ENCODE assay signal across 10 mouse cellular contexts in the genomic region with DNA sequence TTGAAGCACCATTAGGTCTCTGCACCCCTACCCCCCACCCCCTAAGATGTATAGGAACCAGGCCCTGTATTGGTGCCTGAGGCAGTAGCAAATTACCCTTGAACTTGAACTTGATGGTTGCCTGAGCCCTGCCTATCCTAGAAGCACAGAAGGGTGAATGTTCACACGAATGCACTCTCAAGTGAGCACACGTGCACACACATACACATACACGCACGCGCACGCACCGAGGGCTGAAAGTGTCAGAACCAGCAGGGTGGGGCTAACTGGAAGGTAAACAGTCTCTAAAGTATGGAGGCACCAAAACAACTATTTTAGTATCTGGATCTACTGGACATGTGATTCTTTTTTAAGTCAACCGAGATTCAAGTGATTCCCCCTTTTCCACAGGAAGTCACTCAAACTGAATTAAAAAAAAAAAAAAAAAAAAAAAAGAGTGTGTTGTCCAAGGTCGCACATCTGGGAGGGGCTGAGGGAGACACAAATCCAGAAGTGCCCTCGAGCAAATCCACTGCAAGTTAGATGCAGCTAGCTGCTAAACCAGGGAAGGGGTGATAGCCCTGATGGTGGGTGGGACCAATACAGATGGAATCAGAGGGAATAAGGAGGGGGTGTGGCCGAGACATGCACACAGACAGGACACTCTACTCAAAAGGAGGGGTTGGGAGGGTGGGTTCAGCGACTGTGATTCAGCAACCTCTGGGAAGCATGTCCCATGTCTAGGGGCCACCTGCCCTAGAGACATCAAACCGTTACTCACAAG.
DNase-seq lines count a peak whose midpoint lies in the region; ATAC-seq lines count a peak whose summit lies in the region.
"Had no signal": no experiment of that assay in that cellular context is flagged by ENCODE, and none has a peak within 500 bp of the region (broad histone marks: within the 10 kb centered on the region; RNA-seq: fewer than 3 reads in every experiment).

No protein-coding gene starts in this region.

- no peaks in the 10 kb centered on the region for H3K27me3 ChIP-seq in heart, embryonic 10.5 days (ENCODE audit: insufficient read depth, poor library complexity, severe bottlenecking)
- H3K27me3 ChIP-seq in intestine, embryonic 15.5 days (replicated peaks) = no peaks in the 10 kb centered on the region
- H3K27me3 ChIP-seq in stomach, embryonic 14.5 days (ENCODE audit: control insufficient read depth, insufficient read depth, low read length) = no peaks in the 10 kb centered on the region

- H3K9ac ChIP-seq in intestine, embryonic 15.5 days = no peak overlapping the region
- no peak overlapping the region for H3K9ac ChIP-seq in stomach, embryonic 14.5 days (replicated peaks; ENCODE audit: low read depth, low read length)

- H3K36me3 ChIP-seq in heart, embryonic 10.5 days = no peaks in the 10 kb centered on the region
- no peaks in the 10 kb centered on the region for H3K36me3 ChIP-seq in intestine, embryonic 15.5 days
- H3K36me3 ChIP-seq in stomach, embryonic 14.5 days (ENCODE audit: control insufficient read depth, insufficient read depth, low read length) = no peaks in the 10 kb centered on the region

- H3K27ac ChIP-seq in heart, embryonic 10.5 days = peak overlapping the region; percentile 89
- peak overlapping the region; percentile 91 for H3K27ac ChIP-seq in intestine, embryonic 15.5 days
- H3K27ac ChIP-seq in stomach, embryonic 14.5 days (ENCODE audit: low read length) = peak overlapping the region; percentile 76
- H3K27ac ChIP-seq: macrophage had no signal

- peaks cover 97% of the 10 kb centered on the region for H3K4me1 ChIP-seq in heart, embryonic 10.5 days
- H3K4me1 ChIP-seq in intestine, embryonic 15.5 days (replicated peaks) = peaks cover 71% of the 10 kb centered on the region
- peaks cover 68% of the 10 kb centered on the region for H3K4me1 ChIP-seq in stomach, embryonic 14.5 days (ENCODE audit: control insufficient read depth, insufficient read depth, low read length)

- no peak for ATAC-seq in intestine, embryonic 15.5 days
- ATAC-seq in stomach, embryonic 14.5 days (ENCODE audit: insufficient number of reproducible peaks, insufficient read depth, low FRiP score, low read depth) = no peak
- ATAC-seq in inflammation-experienced regulatory T-cells, adult 6 months = no peak

- DNase-seq in heart, embryonic 10.5 days (ENCODE audit: low spot score) = no peak
- DNase-seq in heart, adult 18-20 months = no peak
- DNase-seq in lung, postnatal 10 days = peak; percentile 39
- no peak for DNase-seq in lung, postnatal 36 days
- no peak for DNase-seq in urinary bladder, postnatal 4 days (ENCODE audit: low spot score in 2 of 2)
- DNase-seq: thymus, postnatal 25 days had no signal

- no peaks in the 10 kb centered on the region for H3K9me3 ChIP-seq in heart, embryonic 10.5 days
- H3K9me3 ChIP-seq in intestine, embryonic 15.5 days = no peaks in the 10 kb centered on the region
- no peaks in the 10 kb centered on the region for H3K9me3 ChIP-seq in stomach, embryonic 14.5 days (ENCODE audit: control insufficient read depth, low read depth, low read length)

- WGBS in heart, embryonic 10.5 days = 77% methylated on average over 13 of the region's 13 CpGs
- 69% methylated on average over 13 of the region's 13 CpGs for WGBS in intestine, embryonic 15.5 days
- WGBS in stomach, embryonic 14.5 days = 75% methylated on average over 13 of the region's 13 CpGs

- H3K4me3 ChIP-seq in heart, embryonic 10.5 days = no peak overlapping the region
- H3K4me3 ChIP-seq in intestine, embryonic 15.5 days (replicated peaks) = no peak overlapping the region
- H3K4me3 ChIP-seq in stomach, embryonic 14.5 days (ENCODE audit: low read depth, low read length) = no peak overlapping the region

- peak overlapping the region; percentile 19; the same call in 1 of the 2 replicates for H3K4me2 ChIP-seq in intestine, embryonic 15.5 days (replicated peaks)
- no peak overlapping the region for H3K4me2 ChIP-seq in stomach, embryonic 14.5 days (replicated peaks; ENCODE audit: low read depth, low read length)
